Mouse (Mus musculus): ENCODE measurements around the gene Vmn2r6.
"Not testable (repeated sequence)": the region's sequence is repeated elsewhere in the genome, so short reads cannot be mapped to it uniquely, and the experiment has no call there.

Gene Vmn2r6

GRCm38 (mm10) chr3:64565730-64566129 lies at the start of gene Vmn2r6:
Vmn2r6 (minus strand) TSS chr3:64565830.
- not testable (repeated sequence) for DNase-seq (ENCODE audit: low read depth, low spot score)

- peak; percentile 18 for DNase-seq (ENCODE audit: low read depth, low spot score)
Observed at GRCm38 (mm10) chr3:64587618-64588017, 22.0 kb upstream of the Vmn2r6 start.

- not testable (repeated sequence) for DNase-seq (ENCODE audit: low read depth, low spot score)
Observed at GRCm38 (mm10) chr3:64568793-64569192, 3.2 kb upstream of the Vmn2r6 start.

GRCm38 (mm10) chr3:64523585-64523984 lies 42.0 kb downstream of the Vmn2r6 start:
- not testable (repeated sequence) for DNase-seq (ENCODE audit: low read depth, low spot score)

GRCm38 (mm10) chr3:64509742-64510141 lies 55.9 kb downstream of the Vmn2r6 start, which contains the start of gene Vmn2r5:
Vmn2r5 (minus strand) TSS chr3:64509842.
- DNase-seq (ENCODE audit: low read depth, low spot score), result not testable (repeated sequence)
